8 mouse cellular contexts compared by ENCODE assay signal in genomic region chr13:83729331-83730009, GRCm38 (mm10).
DNase-seq lines count a peak whose midpoint lies in the region; ATAC-seq and TF ChIP-seq lines count a peak whose summit lies in the region.

No protein-coding gene starts in this region.

- TF ChIP-seq CTCF in G1E (IDR thresholded peaks at IDR 0.05; ENCODE audit: low read depth, low read length) = no peak
- TF ChIP-seq CTCF in heart, postnatal 0 days (IDR thresholded peaks at IDR 0.05; ENCODE audit: low read depth) = no peak
- TF ChIP-seq CTCF in layer of hippocampus, adult 2 months (conservative IDR thresholded peaks at IDR 0.05) = no peak

- peak; percentile 64 for ATAC-seq in G1E (ENCODE audit: extremely low read depth, insufficient number of reproducible peaks, low FRiP score, poor library complexity, severe bottlenecking)
- no peak for ATAC-seq in heart, postnatal 0 days (ENCODE audit: insufficient read depth, low read depth)
- peak; percentile 32 for ATAC-seq in midbrain, embryonic 15.5 days (replicated peaks)
- ATAC-seq in monocyte, adult 5-6 weeks (replicated peaks; ENCODE audit: insufficient number of reproducible peaks, low FRiP score, low TSS enrichment, poor library complexity, severe bottlenecking) = no peak

- peak overlapping the region; percentile 93 for H3K4me2 ChIP-seq in heart, postnatal 0 days (ENCODE audit: low read depth, low read length)
- H3K4me2 ChIP-seq in midbrain, embryonic 15.5 days = peak overlapping the region; percentile 62

- H3K9me3 ChIP-seq in G1E (replicated peaks) = no peaks in the 10 kb centered on the region
- H3K9me3 ChIP-seq in heart, postnatal 0 days (replicated peaks; ENCODE audit: control insufficient read depth, low read length) = 0 out of 2 replicates have a peak, but pooled peaks cover 3% of the 10 kb centered on the region
- H3K9me3 ChIP-seq in midbrain, embryonic 15.5 days = no peaks in the 10 kb centered on the region

- no peak overlapping the region for H3K27ac ChIP-seq in heart, postnatal 0 days (ENCODE audit: low read depth)
- H3K27ac ChIP-seq in layer of hippocampus, adult 2 months = peak overlapping the region; percentile 100
- peak overlapping the region; percentile 98 for H3K27ac ChIP-seq in midbrain, embryonic 15.5 days

- H3K27me3 ChIP-seq in G1E (ENCODE audit: insufficient read depth, low read length) = peaks cover 10% of the 10 kb centered on the region; the same call in 1 of the 2 replicates
- peaks cover 97% of the 10 kb centered on the region for H3K27me3 ChIP-seq in heart, postnatal 0 days (ENCODE audit: control insufficient read depth, insufficient read depth, low read length)
- no peaks in the 10 kb centered on the region for H3K27me3 ChIP-seq in midbrain, embryonic 15.5 days (replicated peaks)

- no peak for TF ChIP-seq EP300 in heart, postnatal 0 days (IDR thresholded peaks at IDR 0.05; ENCODE audit: low read depth)

- under 1% methylated on average over 33 of the region's 33 CpGs for WGBS in heart, postnatal 0 days
- WGBS in midbrain, embryonic 15.5 days = under 1% methylated on average over 33 of the region's 33 CpGs

- peak overlapping the region; percentile 70 for H3K4me3 ChIP-seq in G1E (ENCODE audit: low read depth, low read length)
- peak overlapping the region; percentile 64 for H3K4me3 ChIP-seq in heart, postnatal 0 days (ENCODE audit: low read depth, low read length)
- H3K4me3 ChIP-seq in layer of hippocampus, adult 2 months = peak overlapping the region; percentile 88
- H3K4me3 ChIP-seq in midbrain, embryonic 15.5 days = peak overlapping the region; percentile 50

- no peak overlapping the region for H3K9ac ChIP-seq in heart, postnatal 0 days (replicated peaks; ENCODE audit: low read depth, low read length)
- peak overlapping the region; percentile 96 for H3K9ac ChIP-seq in midbrain, embryonic 15.5 days

- H3K4me1 ChIP-seq in G1E (ENCODE audit: insufficient read depth, low read depth, low read length) = peaks cover 12% of the 10 kb centered on the region; the same call in 1 of the 2 replicates
- H3K4me1 ChIP-seq in heart, postnatal 0 days (ENCODE audit: control insufficient read depth, insufficient read depth) = peaks cover 9% of the 10 kb centered on the region
- H3K4me1 ChIP-seq in midbrain, embryonic 15.5 days = no peaks in the 10 kb centered on the region

- H3K36me3 ChIP-seq in G1E (replicated peaks) = no peaks in the 10 kb centered on the region
- no peaks in the 10 kb centered on the region for H3K36me3 ChIP-seq in heart, postnatal 0 days (replicated peaks; ENCODE audit: control insufficient read depth, insufficient read depth, low read length)
- H3K36me3 ChIP-seq in midbrain, embryonic 15.5 days (replicated peaks) = no peaks in the 10 kb centered on the region

- DNase-seq in A20 (ENCODE audit: low read depth, low spot score) (peak; percentile 95), G1E (ENCODE audit: low spot score) (peak; percentile 51)
- DNase-seq in cerebellum, postnatal 36 days = peak; percentile 88 to 89
- peak; percentile 15 for DNase-seq in heart, postnatal 0 days (ENCODE audit: low spot score)
- DNase-seq in layer of hippocampus, adult 2 months (ENCODE audit: low spot score in 2 of 2) = peak in 1 of 2 experiments; percentile 81
- DNase-seq in urinary bladder, postnatal 10 days (ENCODE audit: low spot score) = no peak

Comparison
In these comparisons a context has a peak if more than half of its experiments do, and no peak if none do; other contexts are left out.
1. ATAC-seq: peak in G1E (single experiment) and midbrain, embryonic 15.5 days (single experiment); none in heart, postnatal 0 days (single experiment) and monocyte, adult 5-6 weeks (single experiment).
2. Peak in every context shown above with its lines, with median percentiles within 50 percentile points of each other: H3K4me3 ChIP-seq.